Mouse (Mus musculus): ENCODE data around the gene Capn15. TPM values are rescaled to one million over a fixed set of nuclear protein-coding genes. Genes with fewer than 3 reads are reported as not detected.

The Capn15 gene
- total and polyA plus RNA-seq, 3 experiments = 3.2 to 41.6 (median 17.3) TPM

- peaks cover 27% of the 10 kb centered on the region for H3K4me1 ChIP-seq (ENCODE audit: insufficient read depth, low read depth, low read length)
- no peaks in the 10 kb centered on the region for H3K27me3 ChIP-seq (ENCODE audit: insufficient read depth, low read length)
- ATAC-seq (ENCODE audit: extremely low read depth, insufficient number of reproducible peaks, low FRiP score, poor library complexity, severe bottlenecking) = no peak
Observed at GRCm38 (mm10) chr17:25990331-25990730, 4.7 kb upstream of the Capn15 start.

GRCm38 (mm10) chr17:25984556-25985305 lies 865 bp downstream of the Capn15 start:
- Histone ChIP-seq H3K4me3 (ENCODE audit: low read depth, low read length) (peak overlapping the region; percentile 77), H3K36me3 (replicated peaks) (peaks cover 39% of the 10 kb centered on the region), H3K27me3 (ENCODE audit: insufficient read depth, low read length) (no peaks in the 10 kb centered on the region), H3K4me1 (ENCODE audit: insufficient read depth, low read depth, low read length) (peaks cover 46% of the 10 kb centered on the region), H3K9me3 (replicated peaks) (no peaks in the 10 kb centered on the region)
- no peak for ATAC-seq (ENCODE audit: extremely low read depth, insufficient number of reproducible peaks, low FRiP score, poor library complexity, severe bottlenecking)
- no peak for TF ChIP-seq CTCF (IDR thresholded peaks at IDR 0.05; ENCODE audit: low read depth, low read length)
- TF ChIP-seq GATA2 (IDR thresholded peaks at IDR 0.05; ENCODE audit: borderline replicate concordance, low read depth, low read length) = no peak
- TF ChIP-seq TAL1 (conservative IDR thresholded peaks at IDR 0.05; ENCODE audit: low read depth, low read length) = no peak
- no peak for TF ChIP-seq GATA1 (IDR thresholded peaks at IDR 0.05; ENCODE audit: borderline replicate concordance, low read length)
- no peak for TF ChIP-seq POLR2AphosphoS5 (IDR thresholded peaks at IDR 0.05; ENCODE audit: insufficient replicate concordance, low read depth, low read length)
- DNase-seq (ENCODE audit: low spot score) = no peak

More at GRCm38 (mm10) chr17:25990331-25990730, 4.7 kb upstream of the Capn15 start:
- H3K9me3 ChIP-seq (replicated peaks) = peaks cover 4% of the 10 kb centered on the region
- DNase-seq (ENCODE audit: low spot score) = peak; percentile 27
- TF ChIP-seq POLR2AphosphoS5 (IDR thresholded peaks at IDR 0.05; ENCODE audit: insufficient replicate concordance, low read depth, low read length) = no peak
- no peak for TF ChIP-seq CTCF (IDR thresholded peaks at IDR 0.05; ENCODE audit: low read depth, low read length)
- no peak for TF ChIP-seq GATA2 (IDR thresholded peaks at IDR 0.05; ENCODE audit: borderline replicate concordance, low read depth, low read length)
- TF ChIP-seq GATA1 (IDR thresholded peaks at IDR 0.05; ENCODE audit: borderline replicate concordance, low read length) = no peak
- no peak for TF ChIP-seq TAL1 (conservative IDR thresholded peaks at IDR 0.05; ENCODE audit: low read depth, low read length)
- H3K36me3 ChIP-seq (replicated peaks) = peaks cover 41% of the 10 kb centered on the region
- no peak overlapping the region; the same call in 1 of the 2 replicates for H3K4me3 ChIP-seq (ENCODE audit: low read depth, low read length)

GRCm38 (mm10) chr17:25984066-25984465 lies 1.5 kb downstream of the Capn15 start:
- no peaks in the 10 kb centered on the region for H3K9me3 ChIP-seq (replicated peaks)
- DNase-seq (ENCODE audit: low spot score) (no peak), ATAC-seq (ENCODE audit: extremely low read depth, insufficient number of reproducible peaks, low FRiP score, poor library complexity, severe bottlenecking) (no peak)
- peaks cover 41% of the 10 kb centered on the region for H3K4me1 ChIP-seq (ENCODE audit: insufficient read depth, low read depth, low read length)
- TF ChIP-seq GATA1 (IDR thresholded peaks at IDR 0.05; ENCODE audit: borderline replicate concordance, low read length) = no peak
- no peak for TF ChIP-seq POLR2AphosphoS5 (IDR thresholded peaks at IDR 0.05; ENCODE audit: insufficient replicate concordance, low read depth, low read length)
- no peak for TF ChIP-seq GATA2 (IDR thresholded peaks at IDR 0.05; ENCODE audit: borderline replicate concordance, low read depth, low read length)
- TF ChIP-seq TAL1 (conservative IDR thresholded peaks at IDR 0.05; ENCODE audit: low read depth, low read length) = no peak
- no peak for TF ChIP-seq CTCF (IDR thresholded peaks at IDR 0.05; ENCODE audit: low read depth, low read length)
- H3K36me3 ChIP-seq (replicated peaks) = peaks cover 40% of the 10 kb centered on the region
- no peaks in the 10 kb centered on the region for H3K27me3 ChIP-seq (ENCODE audit: insufficient read depth, low read length)
- H3K4me3 ChIP-seq (ENCODE audit: low read depth, low read length) = no peak overlapping the region

- Histone ChIP-seq H3K4me3 (ENCODE audit: low read depth, low read length) (no peak overlapping the region), H3K36me3 (replicated peaks) (peaks cover 50% of the 10 kb centered on the region), H3K27me3 (ENCODE audit: insufficient read depth, low read length) (no peaks in the 10 kb centered on the region), H3K9me3 (replicated peaks) (no peaks in the 10 kb centered on the region), H3K4me1 (ENCODE audit: insufficient read depth, low read depth, low read length) (peaks cover 41% of the 10 kb centered on the region)
- TF ChIP-seq GATA1 (IDR thresholded peaks at IDR 0.05; ENCODE audit: borderline replicate concordance, low read length) (no peak), GATA2 (IDR thresholded peaks at IDR 0.05; ENCODE audit: borderline replicate concordance, low read depth, low read length) (no peak), POLR2AphosphoS5 (IDR thresholded peaks at IDR 0.05; ENCODE audit: insufficient replicate concordance, low read depth, low read length) (no peak), TAL1 (conservative IDR thresholded peaks at IDR 0.05; ENCODE audit: low read depth, low read length) (no peak), CTCF (IDR thresholded peaks at IDR 0.05; ENCODE audit: low read depth, low read length) (no peak)
- no peak for ATAC-seq (ENCODE audit: extremely low read depth, insufficient number of reproducible peaks, low FRiP score, poor library complexity, severe bottlenecking)
- DNase-seq (ENCODE audit: low spot score) = no peak
Observed at GRCm38 (mm10) chr17:25982913-25983312, 2.7 kb downstream of the Capn15 start.

GRCm38 (mm10) chr17:25980854-25981253 lies 4.7 kb downstream of the Capn15 start:
- TF ChIP-seq CTCF (IDR thresholded peaks at IDR 0.05; ENCODE audit: low read depth, low read length) = no peak
- no peak for TF ChIP-seq TAL1 (conservative IDR thresholded peaks at IDR 0.05; ENCODE audit: low read depth, low read length)
- TF ChIP-seq GATA1 (IDR thresholded peaks at IDR 0.05; ENCODE audit: borderline replicate concordance, low read length) = no peak
- TF ChIP-seq GATA2 (IDR thresholded peaks at IDR 0.05; ENCODE audit: borderline replicate concordance, low read depth, low read length) = no peak
- no peak for TF ChIP-seq POLR2AphosphoS5 (IDR thresholded peaks at IDR 0.05; ENCODE audit: insufficient replicate concordance, low read depth, low read length)
- DNase-seq (ENCODE audit: low spot score) (no peak), ATAC-seq (ENCODE audit: extremely low read depth, insufficient number of reproducible peaks, low FRiP score, poor library complexity, severe bottlenecking) (no peak)
- Histone ChIP-seq H3K4me3 (ENCODE audit: low read depth, low read length) (no peak overlapping the region), H3K36me3 (replicated peaks) (peaks cover 59% of the 10 kb centered on the region), H3K9me3 (replicated peaks) (no peaks in the 10 kb centered on the region), H3K4me1 (ENCODE audit: insufficient read depth, low read depth, low read length) (peaks cover 37% of the 10 kb centered on the region), H3K27me3 (ENCODE audit: insufficient read depth, low read length) (no peaks in the 10 kb centered on the region)

Measured in G1E (cell line).